Mouse (Mus musculus): Measurements from ENCODE around the gene Mxi1. TPM values are rescaled to one million over a fixed set of nuclear protein-coding genes. Genes with fewer than 3 reads are reported as not detected.

Gene Mxi1
- total RNA-seq, 2 experiments from 2014 or later: 37.0 to 40.7 TPM

GRCm38 (mm10) chr19:53409663-53410307 is 99.5 kb downstream of the Mxi1 start:
- intact Hi-C loops (cut with DNase I): no loop called here
- DNase-seq: no peak

GRCm38 (mm10) chr19:53412149-53412848 is 102.0 kb downstream of the Mxi1 start:
- DNase-seq: no peak
- intact Hi-C loops (cut with DNase I): no loop called here

DNA sequence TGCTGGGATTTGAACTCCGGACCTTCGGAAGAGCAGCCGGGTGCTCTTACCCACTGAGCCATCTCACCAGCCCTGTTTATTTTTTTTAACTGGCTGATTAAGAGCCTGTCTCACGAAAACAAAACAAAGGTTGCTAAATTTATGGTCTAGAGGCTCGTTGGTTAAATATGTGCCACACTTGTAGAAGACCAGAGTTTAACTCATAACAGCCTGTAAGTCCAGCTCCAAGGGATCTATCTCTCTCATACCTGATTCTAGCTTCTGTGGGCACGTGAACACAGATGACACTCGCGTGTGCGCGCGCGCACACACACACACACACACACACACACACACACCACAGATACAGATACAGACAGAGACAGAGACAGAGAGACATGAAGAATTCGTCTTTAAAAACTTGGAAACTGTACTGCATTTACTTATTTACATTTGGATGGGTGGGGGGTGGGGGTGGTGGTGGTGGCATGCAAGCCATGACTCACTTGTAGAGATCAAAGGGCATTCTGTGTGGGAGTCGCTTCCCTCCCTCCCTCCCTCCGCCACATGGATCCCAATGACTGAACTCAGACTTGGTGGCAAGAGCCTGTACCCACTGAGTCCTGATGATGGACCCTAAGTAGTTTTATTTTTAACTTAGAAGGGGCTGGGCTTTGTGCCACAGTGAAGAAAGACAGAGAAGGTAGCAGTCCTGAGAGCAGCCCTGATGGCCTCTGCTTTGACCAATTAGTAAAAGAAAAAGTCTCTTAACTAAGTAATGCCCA is 103.5 kb downstream of the Mxi1 start:
- intact Hi-C loops (cut with DNase I): no loop called here
- no peak for DNase-seq

- intact Hi-C loops (cut with DNase I): no loop called here
- no peak for DNase-seq
Measured at GRCm38 (mm10) chr19:53414650-53415049, 104.3 kb downstream of the Mxi1 start.

GRCm38 (mm10) chr19:53415198-53415597 is 104.9 kb downstream of the Mxi1 start:
- intact Hi-C loops (cut with DNase I): no loop called here
- DNase-seq: no peak

DNA sequence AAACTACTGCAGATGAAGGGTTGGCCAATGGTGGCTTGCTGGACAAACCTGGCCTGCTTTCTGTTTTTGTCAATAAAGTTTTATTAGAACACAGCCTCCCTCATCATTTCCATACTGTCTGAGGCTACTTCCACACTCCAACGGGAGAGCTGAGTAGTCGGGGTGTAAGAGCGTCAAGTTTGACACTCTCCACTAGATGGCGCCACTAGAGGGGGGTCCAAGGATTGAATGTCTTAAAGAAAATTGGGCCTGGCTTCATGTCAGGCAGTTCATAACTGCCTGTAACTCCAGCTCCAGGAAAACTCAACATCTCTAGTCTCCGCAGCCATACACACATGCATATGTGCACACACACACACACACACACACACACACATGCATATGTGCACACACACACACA is 109.5 kb downstream of the Mxi1 start:
- peak; percentile 67 to 82 for DNase-seq
- intact Hi-C loops (cut with DNase I): loop anchor here (1.0 to 2.0 kb wide), 2 partner anchors 109 to 159 kb away; partner anchors contain the start of gene Dusp5

GRCm38 (mm10) chr19:53420924-53421582 is 110.7 kb downstream of the Mxi1 start:
- DNase-seq: peak; percentile 63 to 78
- intact Hi-C loops (cut with DNase I): loop anchor here (2.0 kb wide), 1 partner anchor 108 kb away; the partner anchor contains the start of gene Dusp5

- intact Hi-C loops (cut with DNase I): loop anchor here (2.0 kb wide), 1 partner anchor 107 kb away; the partner anchor contains the start of gene Dusp5
- DNase-seq: no peak
Measured at GRCm38 (mm10) chr19:53421583-53422188, 111.4 kb downstream of the Mxi1 start.

GRCm38 (mm10) chr19:53422358-53423308 is 112.3 kb downstream of the Mxi1 start:
- no peak for DNase-seq
- intact Hi-C loops (cut with DNase I): no loop called here

DNA sequence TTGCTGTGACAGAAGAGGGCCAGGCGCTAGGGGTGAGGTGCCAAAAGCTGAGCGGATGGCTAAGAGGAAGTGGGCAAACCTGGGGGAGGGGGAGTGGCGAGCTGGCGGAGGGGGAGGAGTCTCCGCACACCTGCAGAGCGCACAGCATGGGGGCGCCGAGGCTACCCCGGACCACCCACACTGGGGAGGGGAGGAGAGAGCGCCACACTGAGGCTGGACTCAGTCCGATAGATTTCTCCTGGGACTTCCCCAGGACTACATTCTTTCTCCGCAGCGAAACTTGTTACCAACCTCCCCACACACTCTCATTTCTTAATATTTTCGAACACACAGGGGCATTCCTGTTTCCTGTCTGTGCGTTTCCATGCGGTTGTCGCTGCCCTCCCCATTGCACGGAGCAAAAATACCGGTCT is 113.0 kb downstream of the Mxi1 start:
- intact Hi-C loops (cut with DNase I): no loop called here
- DNase-seq: no peak

GRCm38 (mm10) chr19:53423816-53424465 is 113.6 kb downstream of the Mxi1 start:
- no peak for DNase-seq
- intact Hi-C loops (cut with DNase I): no loop called here

GRCm38 (mm10) chr19:53424629-53425028 is 114.3 kb downstream of the Mxi1 start:
- intact Hi-C loops (cut with DNase I): loop anchor here (5.0 kb wide), 1 partner anchor 48 kb away; no protein-coding TSS in a partner anchor
- DNase-seq: peak; percentile 32 to 43

Other genes with a start within 250 kb of the Mxi1 start
- 10 to 100 TPM; 63.4 to 65.2 TPM for gene Add3, start 170.1 kb upstream of the Mxi1 start, total RNA-seq (2021)
- gene Gm10197, start 61.2 kb downstream of the Mxi1 start, total RNA-seq (2021): not detected
- 10 to 100 TPM; 29.7 to 31.6 TPM for gene Smndc1, start 80.1 kb downstream of the Mxi1 start, total RNA-seq (2021)
- 10 to 100 TPM in 1 of 2 experiments, 1 to 10 TPM in 1; 9.9 to 10.0 TPM for gene Dusp5, start 218.6 kb downstream of the Mxi1 start, total RNA-seq (2021)

Data from heart, postnatal 14 days (tissue).